Mouse (Mus musculus): ENCODE data around the gene Htatip2. TPM values are rescaled to one million over a fixed set of nuclear protein-coding genes. Genes with fewer than 3 reads are reported as not detected.

Gene Htatip2
- total RNA-seq, 2 experiments from 2014 or later, result 14.2 to 19.9 TPM

Other genes with a start within 250 kb of the Htatip2 start
- gene Dbx1, start 122.3 kb upstream of the Htatip2 start, total RNA-seq (2014; fragmentation: Nextera tagmentation), result not detected in 2 replicates
- gene Dbx1, start 122.3 kb upstream of the Htatip2 start, total RNA-seq (2017), result not detected in 2 replicates
- 67.7 and 79.0 TPM in 2 replicates for gene Prmt3, start 19.2 kb downstream of the Htatip2 start, total RNA-seq (2014; fragmentation: Nextera tagmentation)
- 56.3 and 57.4 TPM in 2 replicates for gene Prmt3, start 19.2 kb downstream of the Htatip2 start, total RNA-seq (2017)
- gene Slc6a5, start 151.0 kb downstream of the Htatip2 start, total RNA-seq (2014; fragmentation: Nextera tagmentation), result 0.09 TPM in 1 of 2 replicates, not detected in the other
- gene Slc6a5, start 151.0 kb downstream of the Htatip2 start, total RNA-seq (2017), result not detected in 2 replicates
- not detected in 2 replicates for gene Nell1, start 215.7 kb downstream of the Htatip2 start, total RNA-seq (2014; fragmentation: Nextera tagmentation)
- gene Nell1, start 215.7 kb downstream of the Htatip2 start, total RNA-seq (2017), result not detected in 2 replicates